Mouse (Mus musculus) myocyte (in vitro differentiated cells): ENCODE data around the gene Pex5.

Experiments
- CEBPB ChIP-seq: IDR thresholded peaks from 2 replicates; pipeline ENCODE4 v1.6.1; 2011; ENCODE audit warnings: mild to moderate bottlenecking, moderate library complexity; ENCODE audit not compliant: poor library complexity, insufficient read depth, severe bottlenecking
- E2F4 ChIP-seq: IDR thresholded peaks from one replicate; pipeline ENCODE4 v1.6.1; 2011; ENCODE audit warnings: mild to moderate bottlenecking, control low read depth, moderate library complexity; ENCODE audit not compliant: insufficient read depth
- MAX ChIP-seq: IDR thresholded peaks from one replicate; pipeline ENCODE4 v1.6.1; 2011; ENCODE audit warnings: low read depth, mild to moderate bottlenecking, control low read depth
- POLR2A ChIP-seq: IDR thresholded peaks from one replicate; pipeline ENCODE4 v1.6.1; 2011; ENCODE audit warnings: low read depth, mild to moderate bottlenecking, control low read depth, moderate library complexity; ENCODE audit not compliant: insufficient read length
- POLR2AphosphoS2 ChIP-seq: IDR thresholded peaks from one replicate; pipeline ENCODE4 v1.6.1; 2011; ENCODE audit warnings: low read depth, control low read depth; ENCODE audit not compliant: insufficient read length
- TCF3 ChIP-seq: IDR thresholded peaks from one replicate; pipeline ENCODE4 v1.6.1; 2011; ENCODE audit warnings: low read depth, control low read depth; ENCODE audit not compliant: insufficient read length
- USF1 ChIP-seq: IDR thresholded peaks from one replicate; pipeline ENCODE4 v1.6.1; 2011; ENCODE audit warnings: low read depth, mild to moderate bottlenecking, control low read depth, moderate library complexity

DNA sequence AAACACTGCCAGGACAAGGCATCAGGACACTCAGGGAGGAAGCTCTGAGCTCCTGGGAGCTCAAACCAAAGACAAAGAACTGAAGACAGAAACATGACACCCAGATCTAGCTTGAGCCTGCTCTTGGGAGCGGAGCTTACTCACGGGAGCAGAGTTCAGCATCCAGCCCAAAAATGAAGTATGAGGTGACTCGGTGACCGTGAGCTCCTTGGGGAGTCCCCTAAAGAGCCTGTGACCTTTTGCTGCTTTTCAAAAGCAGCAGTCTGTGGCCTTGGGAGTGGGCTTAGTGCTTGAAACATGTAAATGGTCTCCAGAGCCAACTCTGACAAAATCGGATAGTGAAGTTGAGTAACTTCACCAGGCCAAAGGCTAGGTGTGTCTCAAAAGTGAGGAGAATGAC lies 20.3 kb upstream of the Pex5 start:
- TF ChIP-seq USF1 = no peak
- TF ChIP-seq CEBPB = no peak
- no peak for TF ChIP-seq POLR2A
- TF ChIP-seq POLR2AphosphoS2 = no peak
- no peak for TF ChIP-seq MAX
- TF ChIP-seq TCF3 = no peak
- TF ChIP-seq E2F4 = no peak
